Mouse (Mus musculus): ENCODE data around the gene Inpp4a. TPM values are rescaled to one million over a fixed set of nuclear protein-coding genes. Genes with fewer than 3 reads are reported as not detected.

The Inpp4a gene
- total RNA-seq, 1 experiment: 4.0 TPM

GRCm38 (mm10) chr1:37339144-37339543 lies 39.5 kb downstream of the Inpp4a start:
- H3K27ac ChIP-seq (ENCODE audit: insufficient read depth, low read depth, low read length, poor library complexity, severe bottlenecking): no peak overlapping the region
- H3K9me3 ChIP-seq (ENCODE audit: control insufficient read depth, insufficient read depth, low read depth, low read length): no peaks in the 10 kb centered on the region
- in situ Hi-C loops (cut with MboI; ENCODE audit: low sequenced_read_pairs in 2 of 2, unreplicated experiment in 2 of 2): no loop called here
- DNase-seq (ENCODE audit: low read depth, low spot score): no peak
- no peak overlapping the region for H3K4me3 ChIP-seq (ENCODE audit: insufficient read depth in 1 of 2, low read depth in 1 of 2, low read length in 2 of 2, poor library complexity in 1 of 2, severe bottlenecking in 1 of 2)
- TF ChIP-seq ZC3H11A (IDR thresholded peaks at IDR 0.05; ENCODE audit: borderline replicate concordance, low read depth, low read length) (no peak), CHD2 (IDR thresholded peaks at IDR 0.05; ENCODE audit: low read depth, low read length) (no peak), ZNF384 (IDR thresholded peaks at IDR 0.05; ENCODE audit: low read depth, low read length) (no peak), MAFK (IDR thresholded peaks at IDR 0.05; ENCODE audit: insufficient read depth, low read depth, low read length) (no peak), HCFC1 (IDR thresholded peaks at IDR 0.05; ENCODE audit: borderline replicate concordance, insufficient read depth, low read length) (no peak)
- no peaks in the 10 kb centered on the region for H3K36me3 ChIP-seq (ENCODE audit: control insufficient read depth, insufficient read depth, low read length, poor library complexity, severe bottlenecking)
- H3K4me1 ChIP-seq (ENCODE audit: control insufficient read depth in 2 of 2, insufficient read depth in 2 of 2, low read length in 2 of 2, poor library complexity in 1 of 2): peaks cover 0 to 8% of the 10 kb centered on the region in 2 experiments; a peak in 2 of 4 replicates
- H3K9ac ChIP-seq (ENCODE audit: insufficient read depth, low read depth, low read length, poor library complexity, severe bottlenecking): no peak overlapping the region

DNA sequence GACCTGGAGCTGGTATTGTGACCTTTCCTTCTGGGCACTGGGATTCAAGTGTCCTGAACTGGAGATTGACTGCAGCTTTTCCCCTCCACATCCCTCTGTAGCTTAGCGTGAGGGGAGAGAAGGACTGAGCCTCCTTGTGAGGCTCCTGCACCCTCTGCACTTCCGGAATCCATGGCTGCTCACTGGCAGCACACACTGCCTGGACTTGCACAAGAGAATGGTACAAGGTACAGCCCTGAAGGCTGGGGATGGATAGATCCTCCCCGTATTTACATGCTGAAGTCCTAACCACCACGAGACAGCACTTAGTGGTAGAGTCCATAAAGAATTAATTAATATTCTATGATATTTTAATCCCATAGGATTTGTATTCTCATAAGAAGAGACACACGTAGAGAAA lies 41.7 kb downstream of the Inpp4a start:
- H3K9me3 ChIP-seq (ENCODE audit: control insufficient read depth, insufficient read depth, low read depth, low read length): no peaks in the 10 kb centered on the region
- H3K4me3 ChIP-seq (ENCODE audit: insufficient read depth in 1 of 2, low read depth in 1 of 2, low read length in 2 of 2, poor library complexity in 1 of 2, severe bottlenecking in 1 of 2): no peak overlapping the region
- no peak overlapping the region for H3K27ac ChIP-seq (ENCODE audit: insufficient read depth, low read depth, low read length, poor library complexity, severe bottlenecking)
- peaks cover 0 to 8% of the 10 kb centered on the region in 2 experiments; a peak in 2 of 4 replicates for H3K4me1 ChIP-seq (ENCODE audit: control insufficient read depth in 2 of 2, insufficient read depth in 2 of 2, low read length in 2 of 2, poor library complexity in 1 of 2)
- in situ Hi-C loops (cut with MboI; ENCODE audit: low sequenced_read_pairs in 2 of 2, unreplicated experiment in 2 of 2): no loop called here
- no peak for DNase-seq (ENCODE audit: low read depth, low spot score)
- no peak overlapping the region for H3K9ac ChIP-seq (ENCODE audit: insufficient read depth, low read depth, low read length, poor library complexity, severe bottlenecking)
- TF ChIP-seq MAFK (IDR thresholded peaks at IDR 0.05; ENCODE audit: insufficient read depth, low read depth, low read length) (no peak), ZC3H11A (IDR thresholded peaks at IDR 0.05; ENCODE audit: borderline replicate concordance, low read depth, low read length) (no peak), ZNF384 (IDR thresholded peaks at IDR 0.05; ENCODE audit: low read depth, low read length) (no peak), HCFC1 (IDR thresholded peaks at IDR 0.05; ENCODE audit: borderline replicate concordance, insufficient read depth, low read length) (no peak), CHD2 (IDR thresholded peaks at IDR 0.05; ENCODE audit: low read depth, low read length) (no peak)
- H3K36me3 ChIP-seq (ENCODE audit: control insufficient read depth, insufficient read depth, low read length, poor library complexity, severe bottlenecking): no peaks in the 10 kb centered on the region

DNA sequence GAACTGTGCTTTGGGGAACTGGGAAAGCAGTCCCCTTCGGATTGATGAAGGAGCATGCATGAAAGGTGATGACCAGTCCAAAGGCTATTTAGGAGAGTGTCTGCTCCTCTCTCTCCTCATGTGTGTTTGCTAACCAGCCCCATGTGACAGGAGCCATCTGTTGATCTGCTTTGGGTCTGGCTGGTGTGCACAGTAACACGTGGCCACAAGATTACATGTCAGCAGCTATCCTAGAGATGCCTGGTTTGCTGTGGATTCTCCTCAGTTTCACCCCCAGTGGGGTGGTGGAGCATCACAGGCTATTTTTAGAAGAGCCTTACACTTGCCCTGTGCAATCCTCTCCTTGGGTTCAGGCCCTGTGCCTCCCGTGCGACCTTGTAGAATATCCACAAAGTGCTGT lies 42.2 kb downstream of the Inpp4a start:
- no peak overlapping the region for H3K27ac ChIP-seq (ENCODE audit: insufficient read depth, low read depth, low read length, poor library complexity, severe bottlenecking)
- DNase-seq (ENCODE audit: low read depth, low spot score): no peak
- TF ChIP-seq MAFK (IDR thresholded peaks at IDR 0.05; ENCODE audit: insufficient read depth, low read depth, low read length): no peak
- no peak for TF ChIP-seq CHD2 (IDR thresholded peaks at IDR 0.05; ENCODE audit: low read depth, low read length)
- no peak for TF ChIP-seq ZC3H11A (IDR thresholded peaks at IDR 0.05; ENCODE audit: borderline replicate concordance, low read depth, low read length)
- TF ChIP-seq ZNF384 (IDR thresholded peaks at IDR 0.05; ENCODE audit: low read depth, low read length): no peak
- no peak for TF ChIP-seq HCFC1 (IDR thresholded peaks at IDR 0.05; ENCODE audit: borderline replicate concordance, insufficient read depth, low read length)

GRCm38 (mm10) chr1:37342524-37342923 lies 42.9 kb downstream of the Inpp4a start:
- in situ Hi-C loops (cut with MboI; ENCODE audit: low sequenced_read_pairs in 2 of 2, unreplicated experiment in 2 of 2): no loop called here
- TF ChIP-seq MAFK (IDR thresholded peaks at IDR 0.05; ENCODE audit: insufficient read depth, low read depth, low read length): no peak
- no peak for TF ChIP-seq CHD2 (IDR thresholded peaks at IDR 0.05; ENCODE audit: low read depth, low read length)
- no peak for TF ChIP-seq HCFC1 (IDR thresholded peaks at IDR 0.05; ENCODE audit: borderline replicate concordance, insufficient read depth, low read length)
- TF ChIP-seq ZC3H11A (IDR thresholded peaks at IDR 0.05; ENCODE audit: borderline replicate concordance, low read depth, low read length): no peak
- TF ChIP-seq ZNF384 (IDR thresholded peaks at IDR 0.05; ENCODE audit: low read depth, low read length): no peak
- H3K4me1 ChIP-seq (ENCODE audit: control insufficient read depth in 2 of 2, insufficient read depth in 2 of 2, low read length in 2 of 2, poor library complexity in 1 of 2): peaks cover 0 to 8% of the 10 kb centered on the region in 2 experiments; a peak in 2 of 4 replicates
- no peak for DNase-seq (ENCODE audit: low read depth, low spot score)
- no peak overlapping the region for H3K27ac ChIP-seq (ENCODE audit: insufficient read depth, low read depth, low read length, poor library complexity, severe bottlenecking)
- H3K36me3 ChIP-seq (ENCODE audit: control insufficient read depth, insufficient read depth, low read length, poor library complexity, severe bottlenecking): no peaks in the 10 kb centered on the region
- no peaks in the 10 kb centered on the region for H3K9me3 ChIP-seq (ENCODE audit: control insufficient read depth, insufficient read depth, low read depth, low read length)
- H3K9ac ChIP-seq (ENCODE audit: insufficient read depth, low read depth, low read length, poor library complexity, severe bottlenecking): no peak overlapping the region
- no peak overlapping the region for H3K4me3 ChIP-seq (ENCODE audit: insufficient read depth in 1 of 2, low read depth in 1 of 2, low read length in 2 of 2, poor library complexity in 1 of 2, severe bottlenecking in 1 of 2)

More for the DNA sequence above, 42.2 kb downstream of the Inpp4a start:
- Histone ChIP-seq H3K4me1 (ENCODE audit: control insufficient read depth in 2 of 2, insufficient read depth in 2 of 2, low read length in 2 of 2, poor library complexity in 1 of 2) (peaks cover 0 to 8% of the 10 kb centered on the region in 2 experiments; a peak in 2 of 4 replicates), H3K9me3 (ENCODE audit: control insufficient read depth, insufficient read depth, low read depth, low read length) (no peaks in the 10 kb centered on the region), H3K4me3 (ENCODE audit: insufficient read depth in 1 of 2, low read depth in 1 of 2, low read length in 2 of 2, poor library complexity in 1 of 2, severe bottlenecking in 1 of 2) (no peak overlapping the region), H3K9ac (ENCODE audit: insufficient read depth, low read depth, low read length, poor library complexity, severe bottlenecking) (no peak overlapping the region), H3K36me3 (ENCODE audit: control insufficient read depth, insufficient read depth, low read length, poor library complexity, severe bottlenecking) (no peaks in the 10 kb centered on the region)
- in situ Hi-C loops (cut with MboI; ENCODE audit: low sequenced_read_pairs in 2 of 2, unreplicated experiment in 2 of 2): no loop called here
